Mouse (Mus musculus): Measurements from ENCODE around the gene Vmn1r165.
"Not testable (repeated sequence)": the region's sequence is repeated elsewhere in the genome, so short reads cannot be mapped to it uniquely, and the experiment has no call there.

The Vmn1r165 gene

DNA sequence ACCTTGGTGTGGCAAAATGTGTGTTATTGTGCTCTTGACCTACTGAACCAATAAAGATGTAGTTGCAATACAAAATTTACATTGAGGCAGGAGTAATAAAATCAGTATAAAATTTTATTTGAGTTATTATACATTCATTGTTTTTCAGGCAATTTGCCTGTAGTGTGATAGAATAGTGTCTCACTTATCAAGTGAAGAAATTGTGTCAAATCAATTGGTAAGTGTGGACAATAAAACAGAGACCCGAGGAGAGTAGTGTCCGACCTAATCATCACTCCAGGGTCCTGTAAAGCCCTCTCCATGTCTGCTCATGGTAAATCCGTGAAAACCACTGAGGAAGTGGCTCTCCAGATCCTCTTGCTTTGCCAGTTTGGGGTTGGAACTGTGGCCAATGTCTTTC is at the start of gene Vmn1r165:
TSS of gene Vmn1r165 (plus strand) at position 301 of the 400 bp plus-strand sequence.
- not testable (repeated sequence) for DNase-seq (ENCODE audit: low spot score in 2 of 2)

DNA sequence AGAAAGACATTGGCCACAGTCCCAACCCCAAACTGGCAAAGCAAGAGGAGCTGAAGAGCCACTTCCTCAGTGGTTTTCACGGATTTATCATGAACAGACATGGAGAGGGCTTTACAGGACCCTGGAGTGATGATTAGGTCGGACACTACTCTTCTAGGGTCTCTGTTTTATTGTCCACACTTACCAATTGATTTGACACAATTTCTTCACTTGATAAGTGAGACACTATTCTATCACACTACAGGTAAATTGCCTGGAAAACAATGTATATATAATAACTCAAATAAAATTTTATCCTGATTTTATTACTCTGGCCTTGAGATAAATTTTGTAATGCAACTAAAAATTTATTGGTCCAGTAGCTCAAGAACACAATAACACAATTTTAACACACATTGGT is 34.5 kb downstream of the Vmn1r165 start, which contains the start of gene Vmn1r166:
TSS of gene Vmn1r166 (minus strand) at position 101 of the 400 bp plus-strand sequence.
- not testable (repeated sequence) for DNase-seq (ENCODE audit: low spot score in 2 of 2)
